Mouse (Mus musculus) lung, postnatal 36 days (tissue): ENCODE results near the gene Tmem41b.
"Not testable (repeated sequence)": the region's sequence is repeated elsewhere in the genome, so short reads cannot be mapped to it uniquely, and the experiment has no call there.

Experiments
- DNase-seq: peaks from one replicate; pipeline ENCODE4 v3.0.0; 2022; ENCODE audit warnings: mixed read lengths

The Tmem41b gene

GRCm38 (mm10) chr7:109986775-109987174, at the start of gene Tmem41b:
TSS of gene Tmem41b (minus strand) at chr7:109986929.
- DNase-seq = peak; percentile 54

GRCm38 (mm10) chr7:110030342-110030741, 43.6 kb upstream of the Tmem41b start:
- no peak for DNase-seq

DNA sequence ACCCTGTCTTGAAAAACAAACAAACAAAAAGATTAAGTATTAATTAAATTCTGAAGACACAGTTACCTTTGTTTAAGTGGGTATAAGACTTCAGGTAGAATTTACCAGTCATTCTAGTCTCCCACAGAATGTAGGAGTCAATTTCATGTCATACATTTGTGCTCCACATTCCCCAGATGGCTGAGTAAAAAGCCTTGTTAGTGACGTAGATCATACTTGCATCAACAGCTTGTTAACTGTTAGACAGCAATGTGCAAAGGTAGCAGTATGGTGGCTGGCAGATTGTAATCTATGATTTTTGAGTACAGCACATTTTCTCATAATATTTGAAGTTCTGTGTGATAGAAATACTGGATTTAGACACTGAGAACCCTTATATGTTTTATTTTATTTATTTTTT, 42.1 kb upstream of the Tmem41b start:
- DNase-seq = no peak

- no peak for DNase-seq
Measured at GRCm38 (mm10) chr7:110026594-110026993, 39.9 kb upstream of the Tmem41b start.

GRCm38 (mm10) chr7:110023553-110023952, 36.8 kb upstream of the Tmem41b start:
- no peak for DNase-seq

DNA sequence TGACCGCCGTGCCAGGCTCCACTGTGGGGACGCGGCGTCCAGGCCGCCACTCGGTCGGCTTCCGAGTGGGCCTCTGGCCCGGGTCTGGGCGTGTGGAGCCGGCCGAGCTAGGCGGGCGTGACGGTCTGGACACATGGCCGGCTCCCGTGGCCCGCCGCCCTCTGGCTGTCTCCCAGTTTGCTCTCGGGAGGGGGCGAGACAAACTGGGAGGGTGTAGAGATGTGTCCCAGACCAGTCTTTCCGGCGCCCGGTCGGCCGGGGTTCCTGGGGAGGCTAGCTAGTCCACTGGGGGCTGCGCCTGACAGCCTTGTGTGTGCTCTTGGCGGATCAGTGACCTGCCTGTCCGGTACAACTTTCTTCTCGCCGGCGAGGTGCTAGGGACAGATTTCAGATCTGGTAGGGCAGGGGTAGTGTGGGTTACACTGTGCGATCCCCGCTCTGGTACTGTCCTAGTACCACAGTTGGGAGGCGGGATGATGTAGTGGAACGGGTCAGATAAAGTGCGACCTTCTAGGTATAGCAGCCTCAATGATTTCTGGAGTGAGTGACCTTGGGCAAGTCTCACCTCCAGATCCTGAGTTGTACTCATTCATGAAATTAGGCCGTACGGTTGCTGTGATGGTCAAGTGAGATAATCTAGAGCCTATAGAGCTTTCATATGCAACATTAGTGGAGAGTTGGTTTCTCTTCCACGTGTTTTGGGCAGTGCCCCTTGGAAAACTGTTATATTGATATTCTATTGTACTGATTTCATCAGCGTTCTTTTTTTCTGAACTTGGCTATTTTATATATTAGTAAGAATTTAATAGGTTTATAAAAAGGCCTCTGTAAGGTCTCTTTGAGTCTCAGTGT, 32.1 kb upstream of the Tmem41b start:
- peak; percentile 61 for DNase-seq

- peak; percentile 98 for DNase-seq
Measured at GRCm38 (mm10) chr7:110018117-110018630, 31.4 kb upstream of the Tmem41b start, which contains the start of gene Ipo7. TSS of gene Ipo7 (plus strand) at chr7:110018274.

- DNase-seq = no peak
Measured at GRCm38 (mm10) chr7:110014272-110014671, 27.5 kb upstream of the Tmem41b start.

- DNase-seq = no peak
Measured at GRCm38 (mm10) chr7:110011417-110011816, 24.7 kb upstream of the Tmem41b start.

DNA sequence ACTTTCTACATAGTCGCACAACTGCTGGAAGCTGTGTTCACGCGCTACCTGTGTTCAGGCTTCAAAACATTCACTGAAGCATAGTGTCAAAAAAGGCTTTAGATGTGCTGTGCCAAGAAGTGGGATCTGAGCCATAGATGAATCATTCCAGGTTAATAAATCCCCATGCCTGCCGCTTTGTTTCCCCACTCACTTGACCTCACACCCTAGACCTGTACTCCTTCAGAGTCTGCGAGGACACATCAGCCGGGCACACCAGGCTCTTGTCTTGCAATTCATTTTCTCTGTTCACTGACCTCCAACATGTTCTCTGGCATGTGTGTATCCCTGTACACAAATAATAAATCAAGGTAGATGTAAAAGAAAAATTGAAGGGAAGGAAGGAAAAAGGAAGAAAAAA, 22.4 kb upstream of the Tmem41b start:
- DNase-seq = no peak

- no peak for DNase-seq
Measured at GRCm38 (mm10) chr7:110008513-110008912, 21.8 kb upstream of the Tmem41b start.

DNA sequence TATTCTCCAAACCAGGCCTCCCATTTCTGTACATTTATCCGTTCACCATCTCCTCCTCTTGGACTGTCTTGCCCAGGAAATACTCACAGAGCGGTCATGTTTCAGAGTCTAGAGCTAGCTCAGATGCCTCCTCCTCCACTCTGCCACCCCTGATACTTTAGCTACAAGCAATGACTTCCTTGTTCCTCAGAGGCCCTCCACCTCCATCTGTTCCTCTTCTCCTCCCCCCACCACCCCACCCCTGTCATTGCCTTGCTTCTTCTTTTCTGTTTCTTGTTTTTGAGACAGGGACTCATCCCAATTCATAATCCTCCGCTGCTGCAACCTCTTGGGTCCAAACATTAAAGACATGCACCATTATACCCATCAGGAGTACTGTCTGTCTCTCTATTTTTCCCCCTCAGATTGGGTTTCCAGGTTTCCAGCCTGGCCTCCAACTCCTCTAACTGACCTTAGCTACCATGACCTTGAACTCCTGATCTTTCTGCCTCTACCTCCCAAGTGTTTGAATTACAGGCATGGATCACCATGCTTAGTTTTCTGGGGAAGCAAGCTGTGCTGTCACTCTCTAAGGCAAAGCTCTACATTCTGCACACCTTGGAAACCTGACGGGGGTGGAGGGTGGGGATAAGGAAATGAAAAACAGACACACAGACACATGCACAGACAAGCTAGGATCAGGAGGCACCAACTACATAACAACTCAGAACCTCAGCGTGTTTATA, 19.9 kb upstream of the Tmem41b start:
- DNase-seq = no peak

GRCm38 (mm10) chr7:110005976-110006375, 19.2 kb upstream of the Tmem41b start:
- DNase-seq = no peak

GRCm38 (mm10) chr7:110002968-110003367, 16.2 kb upstream of the Tmem41b start:
- DNase-seq = peak; percentile 53

DNA sequence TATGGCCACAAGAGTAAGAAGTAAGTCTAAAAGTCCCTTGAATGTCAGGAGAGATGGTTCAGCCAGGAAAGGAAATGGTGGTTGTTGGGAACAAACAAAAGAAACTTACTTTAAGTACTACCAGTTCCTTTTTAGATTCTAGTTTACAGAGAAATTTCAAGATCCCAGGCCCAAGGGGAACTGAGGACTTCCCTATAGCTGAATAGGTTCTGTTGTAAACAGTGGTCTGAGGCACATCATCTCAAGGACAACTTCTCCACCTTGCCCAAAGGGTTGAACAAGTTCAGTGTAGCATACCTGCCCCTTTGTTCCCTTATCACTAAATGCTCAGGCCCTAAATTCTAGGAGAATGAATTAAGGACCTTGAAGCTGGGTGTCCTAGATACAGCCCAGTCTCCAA, 15.4 kb upstream of the Tmem41b start:
- no peak for DNase-seq

DNA sequence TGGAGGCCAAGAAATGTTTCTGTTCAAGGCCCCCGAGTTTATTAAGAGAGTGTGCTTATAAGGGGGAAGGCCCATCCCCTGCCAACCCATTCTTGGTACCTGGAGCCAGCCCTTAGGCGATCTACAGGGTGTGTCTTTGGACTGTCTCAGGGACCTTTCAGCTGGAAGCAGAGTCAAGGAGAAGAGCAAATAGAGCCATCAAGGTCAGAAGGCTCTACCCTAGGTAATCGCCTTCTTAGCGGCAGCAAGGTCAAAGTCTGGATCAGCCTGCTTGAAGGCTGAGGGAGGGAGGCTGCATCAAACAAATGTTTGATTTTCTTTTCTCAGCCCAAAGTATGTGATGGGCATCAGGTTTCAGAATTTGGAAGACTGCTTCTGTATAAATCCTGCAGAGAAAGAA, 11.7 kb upstream of the Tmem41b start:
- no peak for DNase-seq

GRCm38 (mm10) chr7:109993157-109993959, 6.6 kb upstream of the Tmem41b start:
- peak; percentile 84 for DNase-seq

DNA sequence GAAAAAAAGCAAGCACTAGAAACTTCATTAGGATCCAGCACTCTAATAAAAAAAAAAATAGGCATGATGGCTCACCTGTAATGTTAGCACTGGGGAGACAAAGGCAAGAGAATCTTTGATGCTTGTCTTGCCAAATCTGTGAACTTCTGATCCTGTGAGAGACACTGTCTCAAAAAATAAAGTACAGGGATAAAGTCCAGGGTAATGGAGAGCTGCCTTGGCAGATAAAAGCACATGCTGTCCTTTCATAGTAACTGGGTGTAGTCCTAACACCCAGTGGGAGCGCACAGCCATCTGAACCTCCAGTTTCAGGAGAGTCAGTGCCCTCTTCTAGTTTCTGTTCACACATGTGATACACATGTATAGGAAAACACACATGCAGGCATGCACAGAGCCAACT, 4.6 kb upstream of the Tmem41b start:
- DNase-seq = no peak

DNA sequence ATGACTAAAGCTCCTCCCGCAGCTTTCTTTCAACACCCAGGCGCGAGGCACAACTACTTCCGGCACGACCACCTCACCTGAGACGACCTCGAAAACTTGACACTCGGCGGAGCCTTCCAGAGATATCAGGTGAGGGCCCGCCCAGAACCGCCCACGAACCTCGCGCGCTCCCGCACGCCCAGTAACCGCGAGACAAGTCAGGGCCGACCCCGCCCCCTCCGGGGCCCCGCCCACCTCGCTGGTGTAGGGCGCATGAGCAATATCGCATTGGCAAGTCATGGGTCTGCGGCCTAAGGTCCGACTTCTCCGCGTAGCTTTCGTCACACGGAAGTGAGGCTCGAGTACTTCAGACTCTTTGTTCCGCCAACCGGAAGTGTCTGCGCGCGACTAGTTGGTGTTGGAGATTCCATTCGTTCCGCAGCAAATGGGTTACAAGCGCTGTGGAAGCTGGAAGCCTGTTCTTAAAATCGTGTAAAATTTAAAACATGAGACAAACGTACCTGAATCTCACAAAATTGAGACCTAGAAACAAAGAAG, 528 bp downstream of the Tmem41b start:
- peak; percentile 100 for DNase-seq

- peak; percentile 30 for DNase-seq
Measured at GRCm38 (mm10) chr7:109985661-109986132, 1.0 kb downstream of the Tmem41b start.

DNA sequence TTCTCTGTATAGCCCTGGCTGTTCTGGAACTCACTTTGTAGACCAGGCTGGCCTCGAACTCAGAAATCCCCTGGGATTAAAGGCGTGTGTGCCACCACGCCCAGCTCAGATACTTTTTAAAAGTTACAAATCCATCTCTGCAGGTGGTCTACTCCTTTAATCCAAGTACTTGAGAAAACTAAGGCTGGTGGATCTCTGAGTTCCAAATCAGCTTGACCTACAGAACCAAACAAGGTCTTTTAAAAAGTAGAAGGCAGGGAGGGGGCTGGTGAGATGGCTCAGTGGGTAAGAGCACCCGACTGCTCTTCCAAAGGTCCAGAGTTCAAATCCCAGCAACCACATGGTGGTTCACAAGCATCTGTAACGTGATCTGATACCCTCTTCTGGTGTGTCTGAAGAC, 2.1 kb downstream of the Tmem41b start:
- DNase-seq = not testable (repeated sequence)

GRCm38 (mm10) chr7:109977131-109977530, 9.6 kb downstream of the Tmem41b start:
- DNase-seq = peak; percentile 56
